Mouse (Mus musculus): ENCODE data around the gene Capn11.

Gene Capn11

GRCm38 (mm10) chr17:45681588-45681987 is 22.5 kb upstream of the Capn11 start:
- peak; percentile 56 for DNase-seq

GRCm38 (mm10) chr17:45680391-45680980 is 21.4 kb upstream of the Capn11 start:
- DNase-seq = peak; percentile 82

DNA sequence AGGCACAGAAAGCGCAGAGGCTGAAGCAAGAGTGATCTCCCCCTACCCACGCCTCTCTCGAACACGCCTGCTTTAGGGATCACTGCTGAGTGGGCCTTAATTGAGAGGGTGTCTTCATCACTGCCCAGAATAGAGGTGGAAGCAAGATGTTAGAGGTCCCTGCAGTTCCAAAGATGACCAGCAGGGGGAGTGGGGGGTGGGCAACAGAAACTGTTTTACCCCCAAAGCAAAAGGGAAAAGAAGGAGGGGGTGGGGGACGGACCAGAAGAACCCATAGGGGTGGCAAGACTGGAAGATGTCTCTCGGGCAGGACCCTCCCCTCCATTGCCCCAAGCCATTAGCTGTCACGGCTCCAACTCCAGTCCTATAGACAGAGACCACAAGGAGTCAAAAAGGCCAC is 19.0 kb upstream of the Capn11 start:
- DNase-seq = peak; percentile 79

DNA sequence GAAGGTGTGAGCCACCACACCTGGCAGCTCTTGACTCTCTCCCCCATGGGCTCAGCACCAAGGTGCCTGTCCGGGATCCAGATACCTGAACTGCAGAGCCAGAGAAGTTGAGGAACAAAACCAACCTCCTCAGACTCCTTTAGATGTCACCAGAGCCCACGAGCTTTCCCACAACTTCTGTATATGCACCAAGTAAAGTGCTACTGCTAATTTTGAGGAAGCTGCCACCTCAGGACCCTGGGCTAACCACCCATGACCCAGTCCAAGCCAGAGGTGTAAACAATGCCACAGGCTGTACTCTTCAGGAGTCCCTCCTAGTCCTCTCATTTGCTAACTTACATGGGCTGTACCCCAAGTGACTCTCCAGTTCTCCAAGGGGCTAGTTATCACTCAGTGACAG is 13.5 kb upstream of the Capn11 start:
- DNase-seq = no peak

DNA sequence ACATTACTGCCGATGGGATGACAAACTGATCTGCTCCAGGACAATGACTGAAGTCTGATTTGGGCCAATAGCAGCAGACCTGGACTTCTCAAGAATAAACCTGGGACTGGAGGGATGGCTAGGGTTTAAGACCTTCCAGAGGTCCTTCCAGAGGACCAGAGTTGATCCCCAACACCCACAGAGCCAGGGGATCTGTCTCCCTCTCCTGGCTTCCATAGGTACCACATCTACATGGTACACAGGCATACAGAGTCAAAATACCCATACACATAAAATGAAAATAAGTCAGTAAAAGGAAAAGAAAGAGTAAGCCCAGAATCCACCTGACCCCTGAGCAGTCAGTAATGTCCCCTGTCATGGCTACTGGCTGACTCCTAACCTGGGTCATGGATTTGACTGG is 12.7 kb upstream of the Capn11 start:
- DNase-seq = no peak

GRCm38 (mm10) chr17:45667986-45668385 is 8.9 kb upstream of the Capn11 start:
- no peak for DNase-seq

- no peak for DNase-seq
Observed at GRCm38 (mm10) chr17:45667481-45667880, 8.4 kb upstream of the Capn11 start.

DNA sequence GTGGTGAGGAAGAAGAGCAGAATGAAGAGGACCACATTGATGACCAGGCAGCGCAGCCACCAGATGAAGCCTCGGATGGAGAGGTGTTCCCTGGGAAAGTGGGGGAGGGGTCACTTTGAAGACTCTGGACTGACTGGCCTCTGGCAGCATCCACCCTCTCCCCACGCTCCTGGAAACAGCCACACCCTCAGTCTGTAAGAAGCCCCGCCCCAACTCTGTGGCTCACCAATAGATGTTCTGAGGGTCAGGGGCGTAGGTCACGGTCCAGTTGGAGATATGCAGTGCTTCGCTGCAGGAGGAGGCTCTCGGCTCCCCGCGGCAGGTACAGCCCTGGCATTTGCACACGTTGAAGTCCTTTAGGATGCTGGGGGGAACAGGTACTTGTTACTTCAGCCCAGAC is 7.0 kb upstream of the Capn11 start:
- no peak for DNase-seq

DNA sequence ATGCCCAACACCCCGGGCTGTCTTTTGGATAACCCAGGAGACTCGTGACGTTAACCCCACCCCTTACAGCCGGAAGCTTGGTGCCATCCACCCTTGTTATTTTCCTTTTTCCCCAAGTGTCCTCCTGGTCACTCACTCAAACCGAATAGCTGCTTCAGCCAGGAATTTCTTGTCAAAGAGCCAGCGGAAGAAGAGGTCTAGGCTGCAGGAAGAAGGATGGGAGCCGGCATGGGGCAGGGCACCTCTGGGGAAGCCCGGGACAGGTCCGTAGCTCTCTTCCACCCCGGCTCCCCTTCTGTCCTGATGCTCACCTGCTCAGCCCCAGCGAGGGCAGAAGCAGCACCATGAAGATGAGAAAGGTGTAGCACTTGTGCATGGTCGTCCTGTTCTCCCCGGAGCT is 5.5 kb upstream of the Capn11 start:
- DNase-seq = no peak

DNA sequence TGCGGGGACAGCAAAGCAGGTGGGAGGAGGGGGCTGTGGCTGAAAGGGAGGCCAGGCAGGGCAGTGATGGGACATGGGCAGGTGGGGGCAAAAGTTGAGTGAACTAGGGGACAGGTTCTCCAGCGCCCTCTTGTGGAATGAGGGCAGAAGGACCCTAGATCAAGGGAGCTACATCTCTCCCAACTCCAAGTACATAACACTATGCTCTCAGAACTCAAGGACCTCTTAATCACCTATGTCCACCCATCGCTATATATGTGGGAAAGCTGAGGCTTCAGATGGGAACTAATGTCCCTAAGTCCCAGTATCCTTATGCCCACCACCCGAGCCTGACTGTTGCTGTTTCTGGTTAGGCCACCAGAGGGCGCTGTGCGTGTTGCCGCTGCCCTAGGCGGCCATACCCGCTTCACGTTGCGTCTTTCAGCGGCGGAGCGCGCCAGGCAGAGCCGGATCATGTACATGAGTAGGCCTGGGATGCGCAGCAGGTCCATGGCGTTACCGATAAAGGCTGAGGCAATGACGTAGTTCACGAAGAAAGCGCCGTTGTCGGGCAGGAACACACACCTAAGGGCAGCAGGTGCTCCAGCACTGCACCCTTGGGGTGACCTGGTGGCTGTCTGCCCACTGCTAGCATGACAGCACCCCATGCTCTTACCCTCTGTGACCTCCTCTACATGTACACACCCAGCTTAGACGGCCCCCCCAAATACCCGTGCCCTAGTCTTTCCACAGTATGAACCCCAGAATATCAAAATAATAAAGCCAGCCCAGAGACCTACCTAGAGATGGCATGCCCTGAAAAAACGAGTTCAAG is 4.2 kb upstream of the Capn11 start:
- peak; percentile 83 for DNase-seq

GRCm38 (mm10) chr17:45655820-45656219 is 3.3 kb downstream of the Capn11 start:
- DNase-seq = peak; percentile 57

DNA sequence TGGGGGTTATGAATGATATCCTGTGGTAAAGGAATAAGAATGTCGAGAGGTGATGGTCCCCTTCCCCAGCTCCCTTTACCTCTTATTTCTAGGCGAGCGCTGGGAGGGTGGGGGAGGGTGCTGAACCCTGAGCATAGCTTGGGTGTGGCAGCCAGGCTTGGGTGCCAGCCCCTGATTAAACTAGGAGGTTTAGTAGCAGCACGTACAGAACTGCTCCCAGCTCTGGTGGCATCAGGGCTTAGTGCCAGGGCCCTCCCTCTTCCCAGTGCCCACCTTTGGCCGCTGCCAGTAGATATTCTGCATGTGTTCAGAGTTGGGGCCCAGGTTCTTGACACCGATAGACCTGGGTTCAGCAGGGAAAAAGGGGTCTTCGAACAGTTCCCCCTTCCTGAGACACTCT is 5.9 kb downstream of the Capn11 start:
- no peak for DNase-seq

DNA sequence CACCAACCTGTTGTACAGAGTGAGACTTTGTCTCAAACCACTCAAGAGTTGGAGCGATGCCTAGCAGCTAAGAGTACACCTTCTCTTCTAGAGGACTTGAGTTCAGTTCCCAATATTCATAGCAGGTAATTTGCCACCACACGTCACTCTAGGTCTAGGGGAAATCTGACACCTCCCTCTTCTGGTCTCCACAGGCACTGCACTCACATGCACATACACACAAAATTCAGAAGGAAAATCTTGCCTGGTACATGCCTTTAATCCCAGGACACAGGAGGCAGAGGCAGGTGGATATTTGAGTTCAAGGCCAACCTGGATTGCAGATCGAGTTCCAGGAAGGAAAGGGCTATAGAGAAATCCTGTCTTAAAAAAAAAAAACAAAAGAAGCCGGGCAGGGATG is 14.9 kb downstream of the Capn11 start:
- no peak for DNase-seq

GRCm38 (mm10) chr17:45642701-45643100 is 16.4 kb downstream of the Capn11 start:
- DNase-seq = peak; percentile 82

- no peak for DNase-seq
Observed at GRCm38 (mm10) chr17:45641981-45642380, 17.1 kb downstream of the Capn11 start.

GRCm38 (mm10) chr17:45638596-45639295 is 20.4 kb downstream of the Capn11 start:
- no peak for DNase-seq

GRCm38 (mm10) chr17:45634033-45634432 is 25.1 kb downstream of the Capn11 start:
- DNase-seq = no peak

DNA sequence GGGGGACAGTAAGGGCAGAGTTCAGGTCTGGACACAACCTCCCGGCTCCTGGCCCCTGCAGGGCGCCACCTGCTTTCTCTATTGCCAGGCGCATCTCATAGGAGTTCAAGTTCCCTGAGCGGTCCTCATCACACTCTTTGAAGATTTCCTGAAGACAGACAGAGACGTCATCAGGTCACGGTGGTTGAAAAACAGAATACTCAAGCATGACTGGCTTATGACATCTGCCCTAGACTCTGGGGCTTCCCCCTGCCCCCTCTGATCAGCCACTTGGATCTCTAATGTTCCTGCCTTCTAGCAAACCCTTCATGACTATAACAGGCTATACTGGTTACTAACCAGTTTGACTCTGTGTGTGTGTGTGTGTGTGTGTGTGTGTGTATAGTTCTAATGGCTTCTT is 27.2 kb downstream of the Capn11 start:
- no peak for DNase-seq

DNA sequence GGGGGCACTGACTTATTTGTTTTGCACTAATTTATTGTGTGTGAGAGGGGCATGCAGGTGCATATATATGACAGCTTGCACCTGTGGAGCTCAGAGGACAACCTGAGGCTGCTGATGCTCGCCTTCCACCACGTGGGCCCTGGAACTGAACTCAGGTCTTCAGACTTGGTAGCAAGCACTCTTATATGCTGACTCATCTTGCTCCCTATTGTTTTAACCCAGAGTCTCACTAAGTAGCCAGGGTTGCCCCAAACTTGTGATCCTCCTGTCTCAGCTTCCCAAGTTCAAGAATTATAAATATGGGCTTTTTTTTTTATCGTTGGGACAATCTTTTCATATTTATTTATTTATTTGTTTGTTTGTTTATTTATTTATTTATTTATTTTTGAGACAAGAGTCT is 28.1 kb downstream of the Capn11 start:
- DNase-seq = no peak

- peak; percentile 88 for DNase-seq
Observed at GRCm38 (mm10) chr17:45629861-45630694, 29.0 kb downstream of the Capn11 start.

- DNase-seq = peak; percentile 62
Observed at GRCm38 (mm10) chr17:45628885-45629855, 30.0 kb downstream of the Capn11 start.

GRCm38 (mm10) chr17:45628160-45628559 is 31.0 kb downstream of the Capn11 start:
- no peak for DNase-seq
